16 mouse cellular contexts compared by ENCODE assay signal in the genomic region with DNA sequence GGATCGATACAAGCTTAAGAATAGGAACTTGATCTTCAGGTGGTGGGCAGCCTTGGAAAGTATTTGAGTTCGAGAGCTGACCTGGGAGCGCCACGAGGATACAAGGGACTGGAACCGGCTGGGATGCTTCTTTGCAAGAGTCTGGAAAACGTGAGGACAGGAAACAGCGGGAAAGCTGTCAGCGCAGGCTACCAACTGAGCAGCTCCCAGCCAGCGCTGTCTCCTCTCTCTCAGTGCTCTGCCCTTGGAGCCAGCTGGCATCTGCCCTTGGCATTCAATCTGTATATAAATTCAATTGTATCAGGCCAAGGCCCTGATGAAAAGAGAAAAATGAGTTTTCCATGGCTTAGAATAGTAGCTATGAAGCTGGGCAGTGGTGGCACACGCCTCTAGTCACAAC. TPM values are rescaled to one million over a fixed set of nuclear protein-coding genes. Genes with fewer than 3 reads are reported as not detected.
DNase-seq lines count a peak whose midpoint lies in the region; ATAC-seq and TF ChIP-seq lines count a peak whose summit lies in the region.
"Had no signal": no experiment of that assay in that cellular context is flagged by ENCODE, and none has a peak within 500 bp of the region (broad histone marks: within the 10 kb centered on the region; RNA-seq: fewer than 3 reads in every experiment).

No protein-coding gene starts in this region.

- no peak overlapping the region for H3K27ac ChIP-seq in stomach, embryonic 15.5 days
- no peak overlapping the region for H3K27ac ChIP-seq in stomach, postnatal 0 days (replicated peaks)
- H3K27ac ChIP-seq: embryonic facial prominence, embryonic 12.5 days; forebrain, embryonic 15.5 days; heart, embryonic 15.5 days; lung, embryonic 15.5 days; neural tube, embryonic 15.5 days had no signal

- H3K9ac ChIP-seq in stomach, embryonic 15.5 days: no peak overlapping the region
- H3K9ac ChIP-seq in stomach, postnatal 0 days (ENCODE audit: low read length): no peak overlapping the region
- H3K9ac ChIP-seq: embryonic facial prominence, embryonic 12.5 days; forebrain, embryonic 15.5 days; heart, embryonic 15.5 days; lung, embryonic 15.5 days; neural tube, embryonic 15.5 days had no signal

- no peaks in the 10 kb centered on the region for H3K9me3 ChIP-seq in stomach, embryonic 15.5 days
- H3K9me3 ChIP-seq in stomach, postnatal 0 days (ENCODE audit: control insufficient read depth, low read length): no peaks in the 10 kb centered on the region
- H3K9me3 ChIP-seq: embryonic facial prominence, embryonic 12.5 days; forebrain, embryonic 15.5 days; heart, embryonic 15.5 days; lung, embryonic 15.5 days; neural tube, embryonic 15.5 days had no signal

- ATAC-seq in stomach, embryonic 15.5 days (ENCODE audit: insufficient read depth, low FRiP score, low read depth): no peak
- ATAC-seq in stomach, postnatal 0 days (ENCODE audit: low FRiP score, low TSS enrichment): no peak
- ATAC-seq in megakaryocyte-erythroid progenitor cell, adult 5-6 weeks (replicated peaks; ENCODE audit: low FRiP score, low TSS enrichment, poor library complexity, severe bottlenecking): no peak
- ATAC-seq: forebrain, embryonic 15.5 days had no signal

- TF ChIP-seq CTCF in stomach, postnatal 0 days (IDR thresholded peaks at IDR 0.05; ENCODE audit: low read depth): no peak

- no peak for TF ChIP-seq EP300 in stomach, postnatal 0 days (optimal IDR thresholded peaks at IDR 0.05)

- H3K4me1 ChIP-seq in stomach, embryonic 15.5 days: peaks cover 5% of the 10 kb centered on the region; the same call in 1 of the 2 replicates
- no peaks in the 10 kb centered on the region for H3K4me1 ChIP-seq in stomach, postnatal 0 days (replicated peaks; ENCODE audit: control insufficient read depth, insufficient read depth)
- H3K4me1 ChIP-seq: embryonic facial prominence, embryonic 12.5 days; forebrain, embryonic 15.5 days; heart, embryonic 15.5 days; neural tube, embryonic 15.5 days had no signal

- no peaks in the 10 kb centered on the region for H3K36me3 ChIP-seq in stomach, embryonic 15.5 days
- H3K36me3 ChIP-seq in stomach, postnatal 0 days (ENCODE audit: control insufficient read depth, insufficient read depth, low read length): no peaks in the 10 kb centered on the region
- H3K36me3 ChIP-seq: embryonic facial prominence, embryonic 12.5 days; forebrain, embryonic 15.5 days; G1E; heart, embryonic 15.5 days; lung, embryonic 15.5 days; neural tube, embryonic 15.5 days had no signal

- no peak overlapping the region for H3K4me3 ChIP-seq in stomach, embryonic 15.5 days (replicated peaks)
- H3K4me3 ChIP-seq in stomach, postnatal 0 days (ENCODE audit: low read depth, low read length): no peak overlapping the region
- H3K4me3 ChIP-seq: embryonic facial prominence, embryonic 12.5 days; forebrain, embryonic 15.5 days; heart, embryonic 15.5 days; lung, embryonic 15.5 days; neural tube, embryonic 15.5 days had no signal

- peak; percentile 35 to 42 for DNase-seq in cerebellum, postnatal 14 days
- no peak for DNase-seq in cerebellum, adult 8-10 months
- peak; percentile 30 for DNase-seq in layer of hippocampus, adult 11-12 months (ENCODE audit: low spot score)
- no peak for DNase-seq in layer of hippocampus, adult 9-10 months (ENCODE audit: low spot score)
- DNase-seq in stomach, postnatal 0 days (ENCODE audit: low spot score): no peak
- DNase-seq in T-cell, adult 2 months (ENCODE audit: low spot score): no peak
- DNase-seq: cerebellum, adult 11-12 months; kidney, adult 11 months had no signal

- no peaks in the 10 kb centered on the region for H3K27me3 ChIP-seq in stomach, embryonic 15.5 days (replicated peaks)
- no peaks in the 10 kb centered on the region for H3K27me3 ChIP-seq in stomach, postnatal 0 days (ENCODE audit: control insufficient read depth, insufficient read depth, low read length)
- H3K27me3 ChIP-seq: embryonic facial prominence, embryonic 12.5 days; forebrain, embryonic 15.5 days; heart, embryonic 15.5 days; lung, embryonic 15.5 days; neural tube, embryonic 15.5 days had no signal

- H3K4me2 ChIP-seq in stomach, embryonic 15.5 days: 0 out of 2 replicates have a peak overlapping the region, but pooled peaks have one; percentile 8
- no peak overlapping the region for H3K4me2 ChIP-seq in stomach, postnatal 0 days (replicated peaks; ENCODE audit: low read depth)
- H3K4me2 ChIP-seq: embryonic facial prominence, embryonic 12.5 days; forebrain, embryonic 15.5 days; heart, embryonic 15.5 days; lung, embryonic 15.5 days; neural tube, embryonic 15.5 days had no signal

- whole genome bisulfite sequencing in stomach, embryonic 15.5 days: 57% methylated on average over 10 of the region's 10 CpGs
- WGBS in stomach, postnatal 0 days: 55% methylated on average over 10 of the region's 10 CpGs

RNA-seq across cellular contexts. Expression of a gene that starts 12.9 kb away (rescaled TPM):
- polyA plus RNA-seq in stomach, embryonic 15.5 days (2015; fragmentation: Nextera tagmentation; extraction: Ambion mirVana): 920 and 1,051 TPM in 2 replicates
- 1,477 and 1,517 TPM in 2 replicates for polyA plus RNA-seq in stomach, postnatal 0 days (2015; fragmentation: Nextera tagmentation; extraction: Ambion mirVana)
- total RNA-seq in megakaryocyte-erythroid progenitor cell, adult 5-6 weeks (2014; fragmentation: Nextera tagmentation): 465 and 535 TPM in 2 replicates
- 83.7 and 121 TPM in 2 replicates for total RNA-seq in megakaryocyte-erythroid progenitor cell, adult 5-6 weeks (2017)

RNA-seq across cellular contexts. Expression of a gene that starts 13.3 kb away (rescaled TPM):
- polyA plus RNA-seq in stomach, embryonic 15.5 days (2015; fragmentation: Nextera tagmentation; extraction: Ambion mirVana): 62.8 and 68.1 TPM in 2 replicates
- 57.4 and 63.5 TPM in 2 replicates for polyA plus RNA-seq in stomach, postnatal 0 days (2015; fragmentation: Nextera tagmentation; extraction: Ambion mirVana)
- 24.5 and 37.3 TPM in 2 replicates for total RNA-seq in megakaryocyte-erythroid progenitor cell, adult 5-6 weeks (2014; fragmentation: Nextera tagmentation)
- total RNA-seq in megakaryocyte-erythroid progenitor cell, adult 5-6 weeks (2017): 3.4 and 8.1 TPM in 2 replicates

RNA-seq across cellular contexts. Expression of a gene that starts 53.7 kb away (rescaled TPM):
- polyA plus RNA-seq in stomach, embryonic 15.5 days (2015; fragmentation: Nextera tagmentation; extraction: Ambion mirVana): 31.5 and 36.5 TPM in 2 replicates
- 20.2 and 21.4 TPM in 2 replicates for polyA plus RNA-seq in stomach, postnatal 0 days (2015; fragmentation: Nextera tagmentation; extraction: Ambion mirVana)
- 29.8 and 44.7 TPM in 2 replicates for total RNA-seq in megakaryocyte-erythroid progenitor cell, adult 5-6 weeks (2014; fragmentation: Nextera tagmentation)
- total RNA-seq in megakaryocyte-erythroid progenitor cell, adult 5-6 weeks (2017): 20.7 and 22.6 TPM in 2 replicates

RNA-seq across cellular contexts. Expression of a gene that starts 55.4 kb away (rescaled TPM):
- 0.17 and 0.32 TPM in 2 replicates for polyA plus RNA-seq in stomach, embryonic 15.5 days (2015; fragmentation: Nextera tagmentation; extraction: Ambion mirVana)
- 0.12 and 0.13 TPM in 2 replicates for polyA plus RNA-seq in stomach, postnatal 0 days (2015; fragmentation: Nextera tagmentation; extraction: Ambion mirVana)
- total RNA-seq in megakaryocyte-erythroid progenitor cell, adult 5-6 weeks (2014; fragmentation: Nextera tagmentation): not detected in 2 replicates
- total RNA-seq in megakaryocyte-erythroid progenitor cell, adult 5-6 weeks (2017): 0.27 TPM in 1 of 2 replicates, not detected in the other
- total RNA-seq: G1E had no signal
- polyA plus RNA-seq: G1E; lung, embryonic 15.5 days had no signal

Comparison
In these comparisons a context has a peak if more than half of its experiments do, and no peak if none do; other contexts are left out.
1. DNase-seq: peak in cerebellum, postnatal 14 days (2 of 2) and layer of hippocampus, adult 11-12 months (single experiment); none in cerebellum, adult 8-10 months (single experiment), layer of hippocampus, adult 9-10 months (single experiment), stomach, postnatal 0 days (single experiment) and T-cell, adult 2 months (single experiment).